Mouse (Mus musculus): ENCODE data around the gene Abi3. TPM values are rescaled to one million over a fixed set of nuclear protein-coding genes. Genes with fewer than 3 reads are reported as not detected.

Abi3 gene
- total and polyA plus RNA-seq, 3 experiments, result 24.4 to 74.5 (median 31.4) TPM

GRCm38 (mm10) chr11:95819138-95819537 is 23.1 kb downstream of the Abi3 start:
- Histone ChIP-seq H3K4me1 (ENCODE audit: control insufficient read depth in 1 of 2, insufficient read depth in 2 of 2) (peaks cover 0 to 7% of the 10 kb centered on the region in 2 experiments; a peak in 2 of 4 replicates), H3K9ac (ENCODE audit: insufficient read depth, low read depth) (no peak overlapping the region), H3K4me2 (ENCODE audit: insufficient read depth, low read depth, poor library complexity, severe bottlenecking) (no peak overlapping the region), H3K27ac (ENCODE audit: insufficient read depth, low read depth) (no peak overlapping the region), H3K4me3 (replicated peaks in 1 of 3; ENCODE audit: low read depth in 2 of 3, low read length in 2 of 3, poor library complexity in 1 of 3) (no peak overlapping the region), H3K36me3 (replicated peaks in 1 of 2; ENCODE audit: control insufficient read depth in 1 of 2, insufficient read depth in 1 of 2, low read length in 1 of 2) (no peaks in the 10 kb centered on the region), H3K79me2 (replicated peaks; ENCODE audit: control insufficient read depth, extremely low read depth, insufficient read depth, poor library complexity, severe bottlenecking) (no peaks in the 10 kb centered on the region), H3K9me3 (replicated peaks; ENCODE audit: low read length) (peaks cover 10% of the 10 kb centered on the region), H3K27me3 (replicated peaks) (peaks cover 42% of the 10 kb centered on the region)
- dilution Hi-C loops (cut with MboI; ENCODE audit: extremely low pct_ligation_motif_present, extremely low pct_unique_long_range_greater_than_20kb, low sequenced_read_pairs), result no loop called here
- in situ Hi-C loops (cut with MboI; ENCODE audit: low pct_ligation_motif_present, low pct_unique_long_range_greater_than_20kb, low sequenced_read_pairs), result loop anchor here (5.0 kb wide), 1 partner anchor 37 kb away; no protein-coding TSS in a partner anchor
- TF ChIP-seq ZMIZ1 (IDR thresholded peaks at IDR 0.05; ENCODE audit: low read depth, low read length) (no peak), EP300 (IDR thresholded peaks at IDR 0.05; ENCODE audit: low read length) (no peak), JUN (IDR thresholded peaks at IDR 0.05; ENCODE audit: insufficient read depth, low read depth, low read length) (no peak), GABPA (IDR thresholded peaks at IDR 0.05; ENCODE audit: insufficient replicate concordance, low read depth, low read length) (no peak), ELF1 (IDR thresholded peaks at IDR 0.05; ENCODE audit: low read depth, low read length) (no peak)
- no peak for DNase-seq (ENCODE audit: extremely low read depth)

GRCm38 (mm10) chr11:95815412-95815811 is 26.9 kb downstream of the Abi3 start:
- dilution Hi-C loops (cut with MboI; ENCODE audit: extremely low pct_ligation_motif_present, extremely low pct_unique_long_range_greater_than_20kb, low sequenced_read_pairs) (no loop called here), in situ Hi-C loops (cut with MboI; ENCODE audit: low pct_ligation_motif_present, low pct_unique_long_range_greater_than_20kb, low sequenced_read_pairs) (loop anchor here (5.0 kb wide), 1 partner anchor 33 kb away; no protein-coding TSS in a partner anchor)
- Histone ChIP-seq H3K27me3 (replicated peaks) (peaks cover 15% of the 10 kb centered on the region), H3K4me1 (ENCODE audit: control insufficient read depth in 1 of 2, insufficient read depth in 2 of 2) (peaks cover 3 to 11% of the 10 kb centered on the region in 2 experiments), H3K4me2 (ENCODE audit: insufficient read depth, low read depth, poor library complexity, severe bottlenecking) (no peak overlapping the region), H3K36me3 (replicated peaks in 1 of 2; ENCODE audit: control insufficient read depth in 1 of 2, insufficient read depth in 1 of 2, low read length in 1 of 2) (no peaks in the 10 kb centered on the region), H3K4me3 (replicated peaks in 1 of 3; ENCODE audit: low read depth in 2 of 3, low read length in 2 of 3, poor library complexity in 1 of 3) (no peak overlapping the region), H3K27ac (ENCODE audit: insufficient read depth, low read depth) (no peak overlapping the region), H3K9me3 (replicated peaks; ENCODE audit: low read length) (peaks cover 14% of the 10 kb centered on the region), H3K9ac (ENCODE audit: insufficient read depth, low read depth) (no peak overlapping the region), H3K79me2 (replicated peaks; ENCODE audit: control insufficient read depth, extremely low read depth, insufficient read depth, poor library complexity, severe bottlenecking) (no peaks in the 10 kb centered on the region)
- TF ChIP-seq CHD2 (IDR thresholded peaks at IDR 0.05; ENCODE audit: low read length) (no peak), POLR2A (IDR thresholded peaks at IDR 0.05; ENCODE audit: low read depth, low read length) (no peak)
- no peak for DNase-seq (ENCODE audit: extremely low read depth)

GRCm38 (mm10) chr11:95814857-95815256 is 27.4 kb downstream of the Abi3 start:
- H3K79me2 ChIP-seq (replicated peaks; ENCODE audit: control insufficient read depth, extremely low read depth, insufficient read depth, poor library complexity, severe bottlenecking), result no peaks in the 10 kb centered on the region
- H3K4me2 ChIP-seq (ENCODE audit: insufficient read depth, low read depth, poor library complexity, severe bottlenecking), result no peak overlapping the region
- dilution Hi-C loops (cut with MboI; ENCODE audit: extremely low pct_ligation_motif_present, extremely low pct_unique_long_range_greater_than_20kb, low sequenced_read_pairs), result no loop called here
- H3K36me3 ChIP-seq (replicated peaks in 1 of 2; ENCODE audit: control insufficient read depth in 1 of 2, insufficient read depth in 1 of 2, low read length in 1 of 2), result no peaks in the 10 kb centered on the region
- H3K4me3 ChIP-seq (replicated peaks in 1 of 3; ENCODE audit: low read depth in 2 of 3, low read length in 2 of 3, poor library complexity in 1 of 3), result no peak overlapping the region
- in situ Hi-C loops (cut with MboI; ENCODE audit: low pct_ligation_motif_present, low pct_unique_long_range_greater_than_20kb, low sequenced_read_pairs), result loop anchor here (5.0 kb wide), 1 partner anchor 33 kb away; no protein-coding TSS in a partner anchor
- H3K9ac ChIP-seq (ENCODE audit: insufficient read depth, low read depth), result no peak overlapping the region
- no peak for TF ChIP-seq JUND (conservative IDR thresholded peaks at IDR 0.05; ENCODE audit: low read depth, low read length)
- TF ChIP-seq POLR2A (IDR thresholded peaks at IDR 0.05; ENCODE audit: low read depth, low read length), result no peak
- TF ChIP-seq CHD2 (IDR thresholded peaks at IDR 0.05; ENCODE audit: low read length), result no peak
- no peak for TF ChIP-seq ZKSCAN1 (IDR thresholded peaks at IDR 0.05; ENCODE audit: borderline replicate concordance, low read depth, low read length)
- TF ChIP-seq MYC (IDR thresholded peaks at IDR 0.05; ENCODE audit: low read depth, low read length), result no peak
- no peak for TF ChIP-seq ELF1 (IDR thresholded peaks at IDR 0.05; ENCODE audit: low read depth, low read length)
- no peak for TF ChIP-seq KAT2A (IDR thresholded peaks at IDR 0.05; ENCODE audit: insufficient replicate concordance, low read length)
- H3K27me3 ChIP-seq (replicated peaks), result peaks cover 15% of the 10 kb centered on the region
- H3K9me3 ChIP-seq (replicated peaks; ENCODE audit: low read length), result peaks cover 14% of the 10 kb centered on the region
- H3K27ac ChIP-seq (ENCODE audit: insufficient read depth, low read depth), result no peak overlapping the region
- H3K4me1 ChIP-seq (ENCODE audit: control insufficient read depth in 1 of 2, insufficient read depth in 2 of 2), result peaks cover 3 to 11% of the 10 kb centered on the region in 2 experiments
- no peak for DNase-seq (ENCODE audit: extremely low read depth)

All from CH12.LX (cell line).